Mouse (Mus musculus): ENCODE results near the gene Tubb4b. TPM values are rescaled to one million over a fixed set of nuclear protein-coding genes. Genes with fewer than 3 reads are reported as not detected.

Tubb4b gene
- polyA plus RNA-seq, 1 experiment from 2014 or later: 387 TPM

- Histone ChIP-seq H3K9ac (replicated peaks; ENCODE audit: low read depth, low read length) (peak overlapping the region; percentile 78), H3K36me3 (ENCODE audit: control insufficient read depth, insufficient read depth, low read length) (peaks cover 3% of the 10 kb centered on the region; the same call in 1 of the 2 replicates), H3K4me1 (ENCODE audit: control insufficient read depth, insufficient read depth, low read length) (peaks cover 5% of the 10 kb centered on the region; the same call in 1 of the 2 replicates), H3K27me3 (ENCODE audit: control insufficient read depth, insufficient read depth, low read length) (no peaks in the 10 kb centered on the region), H3K9me3 (ENCODE audit: control insufficient read depth, low read length) (no peaks in the 10 kb centered on the region), H3K27ac (ENCODE audit: low read depth, low read length) (peak overlapping the region; percentile 40; the same call in 1 of the 2 replicates), H3K4me2 (ENCODE audit: low read depth, low read length) (peak overlapping the region; percentile 81), H3K4me3 (ENCODE audit: low read depth, low read length) (peak overlapping the region; percentile 69)
- peak; percentile 81 for ATAC-seq (ENCODE audit: low read depth)
- 2% methylated on average over 29 of the region's 29 CpGs for WGBS
Observed at GRCm38 (mm10) chr2:25240723-25241437, 16.4 kb upstream of the Tubb4b start.

GRCm38 (mm10) chr2:25240310-25240709 is 15.8 kb upstream of the Tubb4b start:
- peak overlapping the region; percentile 69 for H3K4me3 ChIP-seq (ENCODE audit: low read depth, low read length)
- peaks cover 5% of the 10 kb centered on the region; the same call in 1 of the 2 replicates for H3K4me1 ChIP-seq (ENCODE audit: control insufficient read depth, insufficient read depth, low read length)
- ATAC-seq (ENCODE audit: low read depth): peak; percentile 23; the same call in 1 of the 2 replicates
- H3K9ac ChIP-seq (replicated peaks; ENCODE audit: low read depth, low read length): no peak overlapping the region
- peak overlapping the region; percentile 24; the same call in 1 of the 2 replicates for H3K27ac ChIP-seq (ENCODE audit: low read depth, low read length)
- no peaks in the 10 kb centered on the region for H3K9me3 ChIP-seq (ENCODE audit: control insufficient read depth, low read length)
- H3K4me2 ChIP-seq (ENCODE audit: low read depth, low read length): peak overlapping the region; percentile 81; the same call in 1 of the 2 replicates
- H3K27me3 ChIP-seq (ENCODE audit: control insufficient read depth, insufficient read depth, low read length): no peaks in the 10 kb centered on the region
- H3K36me3 ChIP-seq (ENCODE audit: control insufficient read depth, insufficient read depth, low read length): peaks cover 2% of the 10 kb centered on the region; the same call in 1 of the 2 replicates
- WGBS: 51% methylated on average over 8 of the region's 8 CpGs

- no peaks in the 10 kb centered on the region for H3K27me3 ChIP-seq (ENCODE audit: control insufficient read depth, insufficient read depth, low read length)
- H3K4me3 ChIP-seq (ENCODE audit: low read depth, low read length): no peak overlapping the region
- 91% methylated on average over 3 of the region's 3 CpGs for WGBS
- H3K9ac ChIP-seq (replicated peaks; ENCODE audit: low read depth, low read length): no peak overlapping the region
- H3K36me3 ChIP-seq (ENCODE audit: control insufficient read depth, insufficient read depth, low read length): no peaks in the 10 kb centered on the region
- H3K4me2 ChIP-seq (ENCODE audit: low read depth, low read length): no peak overlapping the region
- ATAC-seq (ENCODE audit: low read depth): no peak
- peaks cover 5% of the 10 kb centered on the region; the same call in 1 of the 2 replicates for H3K4me1 ChIP-seq (ENCODE audit: control insufficient read depth, insufficient read depth, low read length)
- H3K27ac ChIP-seq (ENCODE audit: low read depth, low read length): no peak overlapping the region
- no peaks in the 10 kb centered on the region for H3K9me3 ChIP-seq (ENCODE audit: control insufficient read depth, low read length)
Observed at GRCm38 (mm10) chr2:25239766-25240165, 15.3 kb upstream of the Tubb4b start.

- no peak for ATAC-seq (ENCODE audit: low read depth)
- H3K27me3 ChIP-seq (ENCODE audit: control insufficient read depth, insufficient read depth, low read length): no peaks in the 10 kb centered on the region
- H3K4me2 ChIP-seq (ENCODE audit: low read depth, low read length): no peak overlapping the region
- no peak overlapping the region for H3K9ac ChIP-seq (replicated peaks; ENCODE audit: low read depth, low read length)
- H3K27ac ChIP-seq (ENCODE audit: low read depth, low read length): no peak overlapping the region
- H3K4me1 ChIP-seq (ENCODE audit: control insufficient read depth, insufficient read depth, low read length): peaks cover 5% of the 10 kb centered on the region; the same call in 1 of the 2 replicates
- no peak overlapping the region for H3K4me3 ChIP-seq (ENCODE audit: low read depth, low read length)
- no peaks in the 10 kb centered on the region for H3K9me3 ChIP-seq (ENCODE audit: control insufficient read depth, low read length)
- H3K36me3 ChIP-seq (ENCODE audit: control insufficient read depth, insufficient read depth, low read length): no peaks in the 10 kb centered on the region
Observed at GRCm38 (mm10) chr2:25238106-25238505, 13.6 kb upstream of the Tubb4b start.

GRCm38 (mm10) chr2:25237522-25237921 is 13.0 kb upstream of the Tubb4b start:
- Histone ChIP-seq H3K27me3 (ENCODE audit: control insufficient read depth, insufficient read depth, low read length) (no peaks in the 10 kb centered on the region), H3K4me2 (ENCODE audit: low read depth, low read length) (no peak overlapping the region), H3K4me3 (ENCODE audit: low read depth, low read length) (no peak overlapping the region), H3K4me1 (ENCODE audit: control insufficient read depth, insufficient read depth, low read length) (peaks cover 5% of the 10 kb centered on the region; the same call in 1 of the 2 replicates), H3K27ac (ENCODE audit: low read depth, low read length) (no peak overlapping the region), H3K36me3 (ENCODE audit: control insufficient read depth, insufficient read depth, low read length) (no peaks in the 10 kb centered on the region), H3K9me3 (ENCODE audit: control insufficient read depth, low read length) (no peaks in the 10 kb centered on the region), H3K9ac (replicated peaks; ENCODE audit: low read depth, low read length) (no peak overlapping the region)
- 76% methylated on average over 4 of the region's 4 CpGs for WGBS
- no peak for ATAC-seq (ENCODE audit: low read depth)

- no peaks in the 10 kb centered on the region for H3K36me3 ChIP-seq (ENCODE audit: control insufficient read depth, insufficient read depth, low read length)
- no peak within 1 kb of the TSS for H3K4me2 ChIP-seq (ENCODE audit: low read depth, low read length)
- 40% methylated on average over 8 of the region's 8 CpGs for WGBS
- H3K9ac ChIP-seq (replicated peaks; ENCODE audit: low read depth, low read length): no peak within 1 kb of the TSS
- peaks cover 4% of the 10 kb centered on the region; the same call in 1 of the 2 replicates for H3K4me1 ChIP-seq (ENCODE audit: control insufficient read depth, insufficient read depth, low read length)
- no peak within 1 kb of the TSS for H3K4me3 ChIP-seq (ENCODE audit: low read depth, low read length)
- no peak within 1 kb of the TSS for H3K27ac ChIP-seq (ENCODE audit: low read depth, low read length)
- no peak for ATAC-seq (ENCODE audit: low read depth)
- H3K27me3 ChIP-seq (ENCODE audit: control insufficient read depth, insufficient read depth, low read length): no peaks in the 10 kb centered on the region
- no peaks in the 10 kb centered on the region for H3K9me3 ChIP-seq (ENCODE audit: control insufficient read depth, low read length)
Observed at GRCm38 (mm10) chr2:25236614-25237013, 12.1 kb upstream of the Tubb4b start, which contains the start of gene Rnf224. Rnf224 (minus strand) TSS chr2:25236787.

GRCm38 (mm10) chr2:25234551-25235220 is 10.2 kb upstream of the Tubb4b start:
- H3K36me3 ChIP-seq (ENCODE audit: control insufficient read depth, insufficient read depth, low read length): no peaks in the 10 kb centered on the region
- H3K4me2 ChIP-seq (ENCODE audit: low read depth, low read length): no peak overlapping the region
- no peak overlapping the region for H3K4me3 ChIP-seq (ENCODE audit: low read depth, low read length)
- H3K9me3 ChIP-seq (ENCODE audit: control insufficient read depth, low read length): no peaks in the 10 kb centered on the region
- no peak for ATAC-seq (ENCODE audit: low read depth)
- WGBS: 69% methylated on average over 5 of the region's 5 CpGs
- no peaks in the 10 kb centered on the region for H3K27me3 ChIP-seq (ENCODE audit: control insufficient read depth, insufficient read depth, low read length)
- H3K9ac ChIP-seq (replicated peaks; ENCODE audit: low read depth, low read length): no peak overlapping the region
- H3K27ac ChIP-seq (ENCODE audit: low read depth, low read length): no peak overlapping the region
- no peaks in the 10 kb centered on the region for H3K4me1 ChIP-seq (ENCODE audit: control insufficient read depth, insufficient read depth, low read length)

- H3K27me3 ChIP-seq (ENCODE audit: control insufficient read depth, insufficient read depth, low read length): no peaks in the 10 kb centered on the region
- no peaks in the 10 kb centered on the region for H3K4me1 ChIP-seq (ENCODE audit: control insufficient read depth, insufficient read depth, low read length)
- H3K27ac ChIP-seq (ENCODE audit: low read depth, low read length): no peak within 1 kb of the TSS
- 87% methylated on average over 3 of the region's 3 CpGs for whole genome bisulfite sequencing
- H3K4me3 ChIP-seq (ENCODE audit: low read depth, low read length): no peak within 1 kb of the TSS
- no peak within 1 kb of the TSS for H3K4me2 ChIP-seq (ENCODE audit: low read depth, low read length)
- H3K9me3 ChIP-seq (ENCODE audit: control insufficient read depth, low read length): no peaks in the 10 kb centered on the region
- H3K36me3 ChIP-seq (ENCODE audit: control insufficient read depth, insufficient read depth, low read length): no peaks in the 10 kb centered on the region
- no peak within 1 kb of the TSS for H3K9ac ChIP-seq (replicated peaks; ENCODE audit: low read depth, low read length)
- ATAC-seq (ENCODE audit: low read depth): no peak
Observed at GRCm38 (mm10) chr2:25234050-25234449, 9.5 kb upstream of the Tubb4b start, which contains the start of gene Slc34a3. Slc34a3 (minus strand) TSS chr2:25234364.

- H3K4me3 ChIP-seq (ENCODE audit: low read depth, low read length): no peak overlapping the region
- no peak for ATAC-seq (ENCODE audit: low read depth)
- no peaks in the 10 kb centered on the region for H3K27me3 ChIP-seq (ENCODE audit: control insufficient read depth, insufficient read depth, low read length)
- no peaks in the 10 kb centered on the region for H3K4me1 ChIP-seq (ENCODE audit: control insufficient read depth, insufficient read depth, low read length)
- no peaks in the 10 kb centered on the region for H3K36me3 ChIP-seq (ENCODE audit: control insufficient read depth, insufficient read depth, low read length)
- WGBS: 85% methylated on average over 4 of the region's 4 CpGs
- H3K9me3 ChIP-seq (ENCODE audit: control insufficient read depth, low read length): no peaks in the 10 kb centered on the region
- H3K9ac ChIP-seq (replicated peaks; ENCODE audit: low read depth, low read length): no peak overlapping the region
- no peak overlapping the region for H3K27ac ChIP-seq (ENCODE audit: low read depth, low read length)
- no peak overlapping the region for H3K4me2 ChIP-seq (ENCODE audit: low read depth, low read length)
Observed at GRCm38 (mm10) chr2:25233421-25233820, 8.9 kb upstream of the Tubb4b start.
